Mouse (Mus musculus): ENCODE data around the gene Tmc4. TPM values are rescaled to one million over a fixed set of nuclear protein-coding genes. Genes with fewer than 3 reads are reported as not detected.
"Not testable (repeated sequence)": the region's sequence is repeated elsewhere in the genome, so short reads cannot be mapped to it uniquely, and the experiment has no call there.

Gene Tmc4
- polyA plus RNA-seq, 1 experiment from 2014 or later: 2.1 TPM

DNA sequence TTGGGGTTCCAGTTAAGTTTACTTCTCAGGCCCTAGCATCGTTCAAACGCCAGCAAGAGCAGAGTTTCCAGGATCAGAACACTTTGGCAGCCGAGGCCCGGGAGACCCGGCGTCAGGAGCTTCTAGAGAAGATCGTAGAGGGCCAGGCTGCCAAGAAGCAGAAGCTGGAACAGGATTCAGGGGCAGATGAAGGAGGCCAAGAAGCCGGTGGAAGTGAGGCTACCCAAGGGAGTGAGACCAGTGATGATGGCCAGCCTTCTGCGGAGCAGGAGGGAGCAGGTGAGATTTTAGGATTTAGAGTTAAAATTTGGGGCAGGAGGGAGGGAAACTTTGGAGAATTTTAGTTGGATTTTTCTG lies 17.6 kb upstream of the Tmc4 start:
- ATAC-seq (replicated peaks; ENCODE audit: low FRiP score); H3K4me1 ChIP-seq (replicated peaks; ENCODE audit: control insufficient read depth, insufficient read depth, low read length); H3K27me3 ChIP-seq (ENCODE audit: control insufficient read depth, insufficient read depth, low read length); DNase-seq (ENCODE audit: low spot score); H3K9me3 ChIP-seq (ENCODE audit: control insufficient read depth, low read length); H3K36me3 ChIP-seq (ENCODE audit: control insufficient read depth, insufficient read depth, low read length): not testable (repeated sequence)
- H3K27ac ChIP-seq (ENCODE audit: low read depth, low read length): peak overlapping the region; percentile 77; the same call in 1 of the 2 replicates
- H3K9ac ChIP-seq (ENCODE audit: low read length): peak overlapping the region; percentile 75
- WGBS: 11% methylated on average over 9 of the region's 9 CpGs
- H3K4me3 ChIP-seq (ENCODE audit: low read depth, low read length): peak overlapping the region; percentile 64
- peak overlapping the region; percentile 89 for H3K4me2 ChIP-seq (ENCODE audit: low read depth, low read length, severe bottlenecking)

GRCm38 (mm10) chr7:3694076-3694948 lies 17.0 kb upstream of the Tmc4 start:
- Histone ChIP-seq H3K4me2 (ENCODE audit: low read depth, low read length, severe bottlenecking) (peak overlapping the region; percentile 89), H3K9ac (ENCODE audit: low read length) (peak overlapping the region; percentile 75), H3K4me3 (ENCODE audit: low read depth, low read length) (peak overlapping the region; percentile 64), H3K9me3 (ENCODE audit: control insufficient read depth, low read length) (no peaks in the 10 kb centered on the region), H3K27ac (ENCODE audit: low read depth, low read length) (peak overlapping the region; percentile 77), H3K27me3 (ENCODE audit: control insufficient read depth, insufficient read depth, low read length) (no peaks in the 10 kb centered on the region), H3K36me3 (ENCODE audit: control insufficient read depth, insufficient read depth, low read length) (no peaks in the 10 kb centered on the region; the same call in 1 of the 2 replicates), H3K4me1 (replicated peaks; ENCODE audit: control insufficient read depth, insufficient read depth, low read length) (peaks cover 3% of the 10 kb centered on the region; the same call in 1 of the 2 replicates)
- DNase-seq (ENCODE audit: low spot score) (peak; percentile 84), ATAC-seq (replicated peaks; ENCODE audit: low FRiP score) (peak; percentile 67)
- under 1% methylated on average over 52 of the region's 55 CpGs for WGBS

- Histone ChIP-seq H3K27ac (ENCODE audit: low read depth, low read length) (peak overlapping the region; percentile 77), H3K9me3 (ENCODE audit: control insufficient read depth, low read length) (no peaks in the 10 kb centered on the region), H3K4me3 (ENCODE audit: low read depth, low read length) (peak overlapping the region; percentile 64), H3K27me3 (ENCODE audit: control insufficient read depth, insufficient read depth, low read length) (no peaks in the 10 kb centered on the region), H3K4me2 (ENCODE audit: low read depth, low read length, severe bottlenecking) (peak overlapping the region; percentile 89), H3K4me1 (replicated peaks; ENCODE audit: control insufficient read depth, insufficient read depth, low read length) (peaks cover 3% of the 10 kb centered on the region; the same call in 1 of the 2 replicates), H3K9ac (ENCODE audit: low read length) (peak overlapping the region; percentile 75), H3K36me3 (ENCODE audit: control insufficient read depth, insufficient read depth, low read length) (no peaks in the 10 kb centered on the region; the same call in 1 of the 2 replicates)
- WGBS: 0% methylated on average over 18 of the region's 18 CpGs
- ATAC-seq (replicated peaks; ENCODE audit: low FRiP score) (no peak; the same call in 1 of the 2 replicates), DNase-seq (ENCODE audit: low spot score) (no peak)
Measured at GRCm38 (mm10) chr7:3693809-3694075, 16.4 kb upstream of the Tmc4 start.

DNA sequence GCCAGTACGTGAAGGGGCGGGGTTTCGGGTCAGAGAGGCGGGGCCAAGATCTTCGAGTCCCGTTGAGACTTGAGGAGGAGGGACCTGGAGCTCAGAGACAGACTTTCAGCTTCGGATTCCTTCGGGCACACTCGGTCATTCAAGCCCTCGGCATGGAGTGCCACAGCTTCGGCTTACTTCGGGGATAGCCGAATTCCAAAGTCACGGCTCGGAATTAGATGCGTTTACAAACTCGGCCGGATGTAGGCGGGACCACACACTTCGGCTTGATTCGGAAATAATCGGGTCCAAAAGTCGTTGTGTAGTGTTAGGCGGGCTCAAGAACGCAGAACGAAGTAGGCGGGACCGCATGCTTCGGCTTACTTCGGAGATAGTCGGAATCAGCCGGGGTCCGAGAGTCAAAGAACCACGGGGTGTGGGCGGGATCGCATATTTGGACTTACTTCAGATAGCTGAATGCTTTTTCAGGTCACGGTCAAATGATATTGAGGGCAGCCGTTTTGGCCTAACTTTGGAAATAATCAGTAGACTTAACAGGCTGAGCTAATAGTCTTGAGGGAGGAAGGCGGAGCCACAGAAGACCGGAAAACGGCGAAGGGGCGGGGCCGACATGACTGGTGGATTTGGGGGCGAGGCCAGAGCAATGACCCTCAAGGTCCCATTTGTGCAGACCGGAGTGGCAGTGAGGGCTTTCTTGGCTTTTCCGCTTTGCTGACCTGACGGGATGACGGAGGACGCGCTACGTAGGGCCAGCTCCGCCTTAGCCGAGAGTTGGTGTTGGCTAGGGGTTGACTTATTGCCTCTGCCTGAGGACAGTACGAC lies 15.8 kb upstream of the Tmc4 start, which contains the start of gene Mboat7:
Gene Mboat7, minus strand, starts transcription at position 537 of the 822 bp plus-strand sequence.
- Histone ChIP-seq H3K4me3 (ENCODE audit: low read depth, low read length) (peak within 1 kb of the TSS; percentile 64), H3K36me3 (ENCODE audit: control insufficient read depth, insufficient read depth, low read length) (no peaks in the 10 kb centered on the region; the same call in 1 of the 2 replicates), H3K9ac (ENCODE audit: low read length) (peak within 1 kb of the TSS; percentile 83), H3K27me3 (ENCODE audit: control insufficient read depth, insufficient read depth, low read length) (no peaks in the 10 kb centered on the region), H3K4me2 (ENCODE audit: low read depth, low read length, severe bottlenecking) (peak within 1 kb of the TSS; percentile 89), H3K9me3 (ENCODE audit: control insufficient read depth, low read length) (no peaks in the 10 kb centered on the region), H3K4me1 (replicated peaks; ENCODE audit: control insufficient read depth, insufficient read depth, low read length) (peaks cover 3% of the 10 kb centered on the region; the same call in 1 of the 2 replicates), H3K27ac (ENCODE audit: low read depth, low read length) (peak within 1 kb of the TSS; percentile 77)
- DNase-seq (ENCODE audit: low spot score) (peak; percentile 96), ATAC-seq (replicated peaks; ENCODE audit: low FRiP score) (peak; percentile 88)
- under 1% methylated on average over 55 of the region's 55 CpGs for WGBS

GRCm38 (mm10) chr7:3692382-3692986 lies 15.1 kb upstream of the Tmc4 start, which contains the start of gene Tsen34:
TSS of gene Tsen34 (plus strand) at chr7:3692863.
- H3K36me3 ChIP-seq (ENCODE audit: control insufficient read depth, insufficient read depth, low read length): no peaks in the 10 kb centered on the region; the same call in 1 of the 2 replicates
- H3K9ac ChIP-seq (ENCODE audit: low read length): peak within 1 kb of the TSS; percentile 83
- no peak for DNase-seq (ENCODE audit: low spot score)
- peak within 1 kb of the TSS; percentile 89 for H3K4me2 ChIP-seq (ENCODE audit: low read depth, low read length, severe bottlenecking)
- peaks cover 3% of the 10 kb centered on the region; the same call in 1 of the 2 replicates for H3K4me1 ChIP-seq (replicated peaks; ENCODE audit: control insufficient read depth, insufficient read depth, low read length)
- H3K27ac ChIP-seq (ENCODE audit: low read depth, low read length): peak within 1 kb of the TSS; percentile 77
- no peaks in the 10 kb centered on the region for H3K27me3 ChIP-seq (ENCODE audit: control insufficient read depth, insufficient read depth, low read length)
- H3K9me3 ChIP-seq (ENCODE audit: control insufficient read depth, low read length): no peaks in the 10 kb centered on the region
- 1% methylated on average over 49 of the region's 49 CpGs for WGBS
- no peak; the same call in 1 of the 2 replicates for ATAC-seq (replicated peaks; ENCODE audit: low FRiP score)
- peak within 1 kb of the TSS; percentile 64 for H3K4me3 ChIP-seq (ENCODE audit: low read depth, low read length)

DNA sequence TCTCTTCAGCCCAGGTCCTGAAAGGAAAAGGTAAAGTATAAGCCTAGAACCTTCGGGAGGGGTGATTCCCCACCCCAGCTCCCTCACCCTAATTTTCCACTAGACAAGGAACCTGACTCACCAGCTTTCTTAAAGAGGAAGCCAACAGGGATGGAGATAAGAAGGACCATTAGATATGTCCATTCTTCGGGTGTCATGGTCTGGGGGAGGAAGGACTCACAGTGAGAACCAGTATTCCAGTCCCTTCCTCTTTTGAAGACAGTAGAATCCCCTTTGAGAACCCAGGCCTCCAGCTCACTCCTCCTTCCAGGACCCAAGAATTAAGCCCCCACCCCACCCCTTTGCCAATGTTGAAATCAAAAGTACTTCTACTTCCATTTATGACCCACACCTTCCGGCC lies 14.6 kb upstream of the Tmc4 start:
- no peak for ATAC-seq (replicated peaks; ENCODE audit: low FRiP score)
- H3K27ac ChIP-seq (ENCODE audit: low read depth, low read length): no peak overlapping the region

DNA sequence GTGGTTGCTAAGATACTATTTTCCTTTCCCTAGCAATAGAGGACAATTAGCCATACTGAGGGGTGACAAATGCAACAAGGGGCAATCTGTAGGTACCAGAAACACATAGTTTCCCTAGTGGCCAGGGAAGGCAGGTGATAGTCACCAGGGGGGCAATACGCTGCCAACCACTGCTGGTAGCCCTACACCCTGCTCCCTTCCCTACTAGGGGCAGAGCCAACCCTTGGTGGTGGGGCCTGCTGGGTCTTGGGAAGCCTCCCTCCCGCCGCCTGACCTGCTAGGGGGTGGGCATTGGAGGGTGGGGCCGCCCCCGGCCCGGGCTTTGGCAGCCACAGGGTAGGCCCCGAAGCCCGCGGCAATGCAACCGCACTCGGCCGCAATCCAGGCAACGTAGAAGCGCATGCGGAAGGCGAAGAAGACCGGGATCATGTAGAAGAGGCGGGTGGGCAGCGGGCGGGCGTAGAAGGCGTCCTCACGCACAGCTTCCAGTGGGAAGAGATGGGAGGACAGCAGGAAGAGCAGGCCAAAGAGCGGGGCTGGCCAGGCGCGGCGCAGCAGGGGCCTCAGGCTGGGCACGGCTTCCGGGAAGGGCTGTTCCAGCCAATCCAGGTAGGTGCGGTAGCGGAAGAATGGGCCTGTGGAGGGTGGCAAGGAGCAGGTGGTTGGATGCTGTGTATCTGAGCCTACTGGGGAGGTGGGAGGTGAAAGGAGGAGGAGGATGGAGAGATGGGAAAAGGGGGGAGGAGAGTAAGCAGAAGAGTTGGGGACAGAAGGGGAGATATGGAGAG lies 8.2 kb upstream of the Tmc4 start:
- no peak overlapping the region for H3K4me3 ChIP-seq (ENCODE audit: low read depth, low read length)
- H3K4me1 ChIP-seq (replicated peaks; ENCODE audit: control insufficient read depth, insufficient read depth, low read length): 0 out of 2 replicates have a peak, but pooled peaks cover 2% of the 10 kb centered on the region
- H3K36me3 ChIP-seq (ENCODE audit: control insufficient read depth, insufficient read depth, low read length): no peaks in the 10 kb centered on the region; the same call in 1 of the 2 replicates
- no peak overlapping the region for H3K4me2 ChIP-seq (ENCODE audit: low read depth, low read length, severe bottlenecking)
- no peak overlapping the region for H3K27ac ChIP-seq (ENCODE audit: low read depth, low read length)
- no peaks in the 10 kb centered on the region for H3K27me3 ChIP-seq (ENCODE audit: control insufficient read depth, insufficient read depth, low read length)
- H3K9ac ChIP-seq (ENCODE audit: low read length): no peak overlapping the region
- ATAC-seq (replicated peaks; ENCODE audit: low FRiP score) (no peak), DNase-seq (ENCODE audit: low spot score) (no peak)
- no peaks in the 10 kb centered on the region for H3K9me3 ChIP-seq (ENCODE audit: control insufficient read depth, low read length)
- WGBS: 74% methylated on average over 31 of the region's 31 CpGs

More for the DNA sequence above, 14.6 kb upstream of the Tmc4 start:
- no peaks in the 10 kb centered on the region for H3K9me3 ChIP-seq (ENCODE audit: control insufficient read depth, low read length)
- peak overlapping the region; percentile 89 for H3K4me2 ChIP-seq (ENCODE audit: low read depth, low read length, severe bottlenecking)
- no peaks in the 10 kb centered on the region; the same call in 1 of the 2 replicates for H3K36me3 ChIP-seq (ENCODE audit: control insufficient read depth, insufficient read depth, low read length)
- no peak for DNase-seq (ENCODE audit: low spot score)
- H3K9ac ChIP-seq (ENCODE audit: low read length): peak overlapping the region; percentile 83
- whole genome bisulfite sequencing: 34% methylated on average over 3 of the region's 3 CpGs
- H3K4me1 ChIP-seq (replicated peaks; ENCODE audit: control insufficient read depth, insufficient read depth, low read length): peaks cover 3% of the 10 kb centered on the region; the same call in 1 of the 2 replicates
- H3K4me3 ChIP-seq (ENCODE audit: low read depth, low read length): peak overlapping the region; percentile 64
- no peaks in the 10 kb centered on the region for H3K27me3 ChIP-seq (ENCODE audit: control insufficient read depth, insufficient read depth, low read length)

All from forebrain, embryonic 11.5 days (tissue).